Mouse (Mus musculus) c-Kit-positive CD71-positive TER-119-positive erythroid progenitor cells, embryonic 14.5 days (primary cell): ENCODE data around the gene Cnnm2.

Experiments
- DNase-seq: peaks from one replicate; pipeline ENCODE4 v3.0.0-alpha.2; 2013; ENCODE audit warnings: low spot score

Cnnm2 gene

GRCm38 (mm10) chr19:46848381-46849268, 87.2 kb downstream of the Cnnm2 start:
- no peak for DNase-seq

DNA sequence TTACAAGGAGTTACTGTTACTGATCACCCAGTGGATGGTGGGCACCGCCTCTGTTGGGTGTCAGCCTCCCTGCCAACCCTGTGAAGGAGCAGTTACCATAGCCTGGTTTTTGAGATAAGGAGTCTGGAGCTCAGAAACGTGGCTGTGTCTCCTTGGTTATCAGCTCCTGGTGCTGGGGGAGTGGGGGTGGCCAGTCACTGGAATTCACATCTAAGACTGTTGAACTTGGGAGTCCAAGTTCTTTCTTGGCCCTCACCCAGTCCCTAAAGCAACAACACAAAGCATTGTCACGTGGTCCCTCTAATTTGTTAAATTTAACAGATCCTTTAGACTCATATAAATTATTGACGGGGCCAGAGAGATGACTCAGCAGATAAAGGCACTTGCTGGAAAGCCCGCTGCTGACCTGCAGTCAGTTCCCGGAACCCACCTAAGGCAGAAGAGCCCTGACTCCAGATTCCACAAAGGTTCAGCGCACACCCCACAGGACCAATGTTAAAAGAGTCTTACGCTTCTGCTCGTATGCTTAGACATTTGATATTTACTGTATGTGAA, 88.1 kb downstream of the Cnnm2 start:
- DNase-seq, result peak; percentile 90

DNA sequence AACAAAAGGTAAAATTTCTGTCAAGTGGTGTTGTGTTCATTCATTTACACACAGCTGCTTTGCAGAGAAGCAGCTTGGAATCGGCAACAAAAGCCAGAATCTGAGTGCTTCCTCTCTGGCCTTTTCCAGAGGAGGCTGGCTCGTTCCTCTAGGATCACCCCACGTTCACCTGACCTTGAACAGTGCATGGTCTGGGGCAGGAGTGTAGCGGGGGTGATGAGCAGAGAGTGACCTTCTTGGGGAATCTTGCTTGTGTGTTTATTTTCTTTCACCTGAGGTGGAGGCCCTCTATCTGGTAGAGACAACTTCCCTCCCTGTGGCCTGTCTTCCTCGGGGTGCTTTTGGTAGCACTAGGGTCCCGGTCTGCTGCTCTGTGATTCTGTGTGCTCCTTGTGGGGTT, 94.8 kb downstream of the Cnnm2 start:
- DNase-seq, result no peak

DNA sequence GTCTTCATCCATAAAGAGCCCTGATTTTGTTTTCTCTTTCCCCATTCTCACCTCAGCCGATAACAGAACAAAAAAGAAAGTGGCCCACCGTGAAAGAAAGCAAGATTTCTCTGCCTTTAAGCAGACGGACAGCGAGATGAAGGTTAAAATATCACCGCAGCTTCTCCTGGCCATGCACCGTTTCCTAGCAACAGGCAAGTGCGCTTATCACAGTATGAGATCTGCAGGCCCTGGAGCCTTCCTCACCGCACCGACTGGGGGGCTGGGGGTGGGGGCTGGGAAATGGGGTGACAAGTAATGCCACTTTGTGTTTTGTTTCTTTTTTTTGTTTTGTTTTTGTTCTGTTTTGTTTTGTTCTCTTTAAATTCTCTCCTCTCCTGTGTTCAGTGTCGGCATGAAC, 95.4 kb downstream of the Cnnm2 start:
- no peak for DNase-seq

DNA sequence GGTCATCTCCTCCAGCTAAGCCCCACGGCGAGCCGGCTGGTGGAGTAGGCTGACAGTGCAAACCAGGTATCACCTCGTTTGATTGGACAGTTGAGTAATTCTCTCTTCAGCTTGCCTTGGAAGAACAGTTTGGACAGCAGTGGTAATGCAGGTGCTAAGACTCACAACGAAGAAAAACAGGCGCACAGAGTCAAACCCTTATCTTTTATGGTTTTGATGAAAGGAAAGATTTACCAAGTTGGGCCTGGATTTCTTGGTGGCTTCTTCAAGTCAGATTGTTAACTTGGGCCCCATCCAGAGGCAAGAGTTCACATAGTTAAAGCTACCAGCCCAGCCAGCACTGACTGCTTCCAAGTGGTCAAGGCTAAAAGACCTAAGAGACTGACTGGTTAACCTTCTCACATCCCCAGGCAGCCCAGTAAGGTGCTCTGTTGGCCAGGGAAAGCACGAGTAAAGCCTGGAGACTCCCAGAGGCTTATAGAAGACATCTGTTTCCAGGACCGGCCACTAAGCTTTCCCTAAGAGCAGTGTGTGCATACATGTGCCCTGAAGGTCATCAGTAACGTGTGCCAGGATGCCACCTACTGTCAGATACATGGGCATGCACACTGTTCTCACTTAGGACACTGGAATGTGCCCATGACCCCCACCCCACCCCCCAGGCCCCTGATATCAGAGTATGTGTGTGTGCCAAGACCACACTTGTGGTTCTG, 96.0 kb downstream of the Cnnm2 start:
- DNase-seq, result no peak

GRCm38 (mm10) chr19:46858200-46858599, 96.8 kb downstream of the Cnnm2 start:
- no peak for DNase-seq

DNA sequence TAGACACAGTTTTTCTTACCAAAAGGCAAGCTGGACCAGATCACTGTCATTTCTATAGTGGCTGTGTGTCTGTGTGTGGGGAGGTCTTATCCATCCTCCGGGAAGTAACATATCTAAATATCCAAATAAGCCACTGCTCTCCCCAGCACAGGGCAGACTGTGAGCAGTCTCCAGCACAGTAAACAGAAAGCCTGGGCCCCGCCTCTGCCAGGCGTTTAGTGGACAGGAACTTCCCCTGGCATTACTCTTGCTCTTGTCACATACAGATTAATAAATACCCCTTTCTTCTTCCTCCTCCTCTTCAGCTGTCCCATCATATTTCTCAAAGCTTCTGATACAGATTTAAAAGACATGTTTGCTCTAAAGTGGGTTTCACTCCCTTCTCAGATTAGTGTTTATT, 101.2 kb downstream of the Cnnm2 start:
- DNase-seq, result no peak

DNA sequence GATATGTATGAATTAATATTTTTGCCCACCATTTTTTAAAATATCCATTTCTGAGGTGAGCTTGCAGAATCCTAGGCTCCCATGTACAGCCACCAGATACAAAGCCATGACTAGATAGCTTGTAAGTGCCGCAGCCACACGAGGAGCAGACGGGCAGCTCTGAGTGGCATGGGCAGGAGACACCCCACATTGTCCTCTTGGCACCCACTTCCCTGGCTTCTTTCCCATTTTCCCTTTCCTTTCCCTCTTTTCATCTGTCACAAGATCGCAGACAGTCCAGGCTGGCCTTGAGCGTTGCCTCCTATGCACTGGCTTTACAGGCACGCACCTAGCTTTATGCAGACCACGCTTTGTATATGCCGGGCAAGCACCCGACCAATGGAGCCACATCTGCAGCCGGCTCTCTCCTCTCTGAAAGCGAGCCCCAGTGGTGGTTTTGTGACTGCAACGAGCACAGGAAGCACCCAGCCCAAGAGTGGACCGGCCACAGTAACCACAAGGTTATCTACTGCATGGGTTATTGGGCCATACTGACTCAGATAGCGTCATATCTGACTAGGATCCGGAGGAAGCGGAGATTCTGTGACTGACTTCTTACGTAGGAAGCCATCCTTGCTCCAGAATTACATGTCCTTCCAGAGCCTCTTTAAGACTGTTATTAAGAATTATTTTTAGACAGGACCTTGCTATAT, 102.0 kb downstream of the Cnnm2 start:
- DNase-seq, result no peak

DNA sequence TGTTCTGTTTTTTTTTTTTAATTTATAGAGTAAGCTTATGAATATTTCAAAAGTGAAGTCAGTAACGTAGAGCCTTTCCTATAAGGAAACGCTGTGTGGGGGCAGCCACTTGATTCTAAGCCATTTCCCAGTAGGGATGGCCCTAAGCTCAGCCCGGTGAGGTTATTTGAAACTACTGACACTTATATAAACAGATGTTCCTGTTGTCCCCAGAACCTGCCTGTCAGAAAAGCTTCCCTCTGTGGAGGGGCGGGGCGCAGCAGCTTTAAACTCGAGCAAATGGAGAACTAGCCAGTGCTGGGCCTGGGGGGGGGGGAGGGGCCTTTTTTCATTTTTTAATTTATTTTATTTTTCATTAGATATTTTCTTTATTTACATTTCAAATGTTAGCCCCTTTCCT, 102.7 kb downstream of the Cnnm2 start:
- DNase-seq, result no peak

DNA sequence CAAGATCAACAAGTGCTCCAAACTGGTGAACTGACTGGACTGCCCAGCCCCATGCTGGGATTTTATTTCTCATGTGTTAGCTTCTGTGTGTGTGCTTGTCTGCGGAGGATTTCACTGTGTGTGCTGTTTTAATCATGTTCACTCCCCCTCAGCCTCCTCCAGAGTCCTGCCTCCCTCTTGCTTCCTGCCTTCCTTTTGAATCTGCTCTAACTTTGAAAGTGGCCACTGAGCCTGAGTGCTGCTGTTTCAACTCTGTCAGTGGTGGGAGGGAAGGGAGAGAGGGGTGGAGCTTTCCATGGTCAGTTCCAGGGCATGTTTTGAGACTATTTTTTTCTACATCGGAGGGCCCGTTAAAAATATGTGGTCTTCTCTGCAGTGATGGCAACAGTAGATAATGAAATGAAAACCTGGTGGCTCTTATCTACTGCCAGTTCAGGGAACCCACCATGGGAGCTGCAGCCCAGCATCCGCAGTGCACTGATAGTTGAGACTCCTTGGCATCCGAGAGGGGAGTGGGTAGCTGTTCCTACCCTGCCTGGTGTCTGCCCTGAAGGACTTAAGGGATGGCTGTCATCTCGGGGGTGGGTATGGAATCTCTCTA, 103.4 kb downstream of the Cnnm2 start:
- no peak for DNase-seq

DNA sequence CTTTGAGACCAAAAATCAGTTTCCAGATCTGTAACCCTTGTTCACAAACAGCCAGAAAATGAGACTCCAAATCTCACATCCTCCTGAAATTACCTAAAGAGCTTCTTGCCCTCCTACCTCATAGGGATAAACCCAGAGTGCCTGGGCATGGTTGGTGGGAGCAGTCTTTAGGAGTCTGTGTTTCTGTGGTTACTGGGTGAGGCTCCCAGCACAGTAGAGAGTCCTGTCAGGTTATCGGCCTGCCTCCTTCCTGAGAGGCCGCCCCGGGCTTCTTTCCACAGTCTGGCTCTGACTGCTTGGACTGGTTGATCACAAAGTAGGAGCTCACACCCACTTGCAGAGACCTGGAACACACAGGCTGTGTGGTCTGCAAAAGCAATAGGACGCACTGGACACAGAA, 104.0 kb downstream of the Cnnm2 start:
- DNase-seq, result no peak

- no peak for DNase-seq
These were observed 107.7 kb downstream of the Cnnm2 start for GRCm38 (mm10) chr19:46869049-46869448.

DNA sequence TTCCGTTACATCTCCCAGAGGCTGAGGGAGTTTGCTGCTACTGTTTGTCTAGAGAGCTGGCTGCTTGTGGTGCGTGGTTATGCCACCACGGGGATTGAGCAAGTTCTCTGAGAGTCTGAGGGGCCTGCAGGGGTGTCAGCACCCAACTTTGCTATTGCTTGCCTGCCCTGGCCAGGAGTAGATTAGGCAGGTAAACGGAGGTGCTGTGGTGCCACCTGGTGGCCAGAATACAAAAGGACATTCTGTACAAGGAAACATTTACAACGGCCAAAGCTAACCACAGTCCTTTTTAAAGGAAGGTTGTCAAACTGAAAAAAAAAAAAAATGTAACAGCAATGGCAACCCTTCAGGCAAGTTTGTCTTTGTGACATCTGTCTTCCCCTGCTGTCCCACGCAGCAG, 108.1 kb downstream of the Cnnm2 start:
- DNase-seq, result peak; percentile 83

DNA sequence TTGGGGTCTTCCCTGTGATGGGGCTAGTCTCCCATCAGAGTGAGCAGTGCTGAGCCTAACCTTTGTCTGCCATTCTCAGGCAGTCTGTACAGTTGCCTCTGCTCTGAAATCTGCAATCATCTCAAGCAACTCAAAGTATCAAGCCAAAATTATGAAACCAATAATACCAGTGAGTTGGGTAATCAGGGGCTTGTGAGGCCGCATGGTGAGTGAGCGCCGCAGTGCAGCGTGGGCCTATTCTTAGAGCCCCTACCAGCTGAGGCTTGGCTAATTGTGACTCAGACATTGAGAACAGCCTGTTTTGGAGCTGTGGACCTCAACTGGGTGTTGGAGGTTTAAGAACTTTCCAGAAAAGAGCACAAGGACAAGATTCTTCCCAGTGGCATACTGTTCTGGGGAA, 109.7 kb downstream of the Cnnm2 start:
- DNase-seq, result no peak

DNA sequence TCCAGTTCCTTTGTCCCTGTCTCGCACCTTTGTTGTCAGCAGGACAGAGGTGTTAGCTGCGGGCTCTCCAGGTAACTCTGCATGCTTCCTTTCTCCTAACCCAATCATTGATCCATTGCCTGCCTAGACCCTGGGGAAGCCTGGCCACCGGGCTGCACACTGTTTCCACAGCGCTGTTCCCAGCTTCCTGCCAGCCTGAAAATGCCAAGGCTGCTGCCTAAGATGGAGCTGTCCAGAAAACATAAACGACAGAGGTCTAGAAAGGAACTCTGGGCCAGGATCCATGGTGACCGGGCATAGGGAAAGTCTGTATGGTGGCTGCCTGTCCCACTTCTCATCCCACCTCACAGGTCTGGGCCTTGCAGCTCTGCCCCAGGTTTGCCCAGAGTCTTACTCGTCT, 110.3 kb downstream of the Cnnm2 start:
- no peak for DNase-seq

- no peak for DNase-seq
These were observed 112.5 kb downstream of the Cnnm2 start for GRCm38 (mm10) chr19:46873924-46874323.

DNA sequence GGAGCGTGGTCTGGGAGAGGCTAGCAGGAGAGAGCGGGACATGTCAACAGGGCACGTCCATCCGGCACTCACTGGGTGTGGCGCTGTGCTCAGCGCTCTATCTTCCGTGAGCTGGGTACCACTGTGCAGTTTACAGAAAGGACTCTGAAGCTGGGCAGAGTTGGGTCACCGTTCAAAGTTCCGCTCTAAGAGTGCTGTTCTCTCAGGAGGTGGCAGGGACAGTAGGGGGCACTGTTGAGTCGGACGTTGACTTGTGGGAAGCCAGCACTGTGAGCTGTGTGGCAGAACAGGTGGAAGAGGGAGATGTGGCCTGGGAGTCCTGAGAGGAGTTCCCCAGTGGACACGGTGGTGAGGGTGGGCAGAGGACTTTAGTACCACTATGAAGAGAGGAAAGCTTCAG, 114.4 kb downstream of the Cnnm2 start:
- peak; percentile 77 for DNase-seq

GRCm38 (mm10) chr19:46877886-46878285, 116.5 kb downstream of the Cnnm2 start:
- DNase-seq, result no peak

- no peak for DNase-seq
These were observed 117.0 kb downstream of the Cnnm2 start for GRCm38 (mm10) chr19:46878346-46878745.

GRCm38 (mm10) chr19:46879876-46880275, 118.5 kb downstream of the Cnnm2 start:
- DNase-seq, result no peak

GRCm38 (mm10) chr19:46885365-46885764, 124.0 kb downstream of the Cnnm2 start:
- DNase-seq, result no peak

GRCm38 (mm10) chr19:46886826-46887225, 125.4 kb downstream of the Cnnm2 start:
- DNase-seq, result no peak
